Mouse (Mus musculus): ENCODE data around the gene Slc1a5. TPM values are rescaled to one million over a fixed set of nuclear protein-coding genes. Genes with fewer than 3 reads are reported as not detected.

Gene Slc1a5
- 73.2 and 79.5 TPM in 2 replicates for total RNA-seq (2015)
- total RNA-seq (2017), result 39.1 and 48.3 TPM in 2 replicates

DNA sequence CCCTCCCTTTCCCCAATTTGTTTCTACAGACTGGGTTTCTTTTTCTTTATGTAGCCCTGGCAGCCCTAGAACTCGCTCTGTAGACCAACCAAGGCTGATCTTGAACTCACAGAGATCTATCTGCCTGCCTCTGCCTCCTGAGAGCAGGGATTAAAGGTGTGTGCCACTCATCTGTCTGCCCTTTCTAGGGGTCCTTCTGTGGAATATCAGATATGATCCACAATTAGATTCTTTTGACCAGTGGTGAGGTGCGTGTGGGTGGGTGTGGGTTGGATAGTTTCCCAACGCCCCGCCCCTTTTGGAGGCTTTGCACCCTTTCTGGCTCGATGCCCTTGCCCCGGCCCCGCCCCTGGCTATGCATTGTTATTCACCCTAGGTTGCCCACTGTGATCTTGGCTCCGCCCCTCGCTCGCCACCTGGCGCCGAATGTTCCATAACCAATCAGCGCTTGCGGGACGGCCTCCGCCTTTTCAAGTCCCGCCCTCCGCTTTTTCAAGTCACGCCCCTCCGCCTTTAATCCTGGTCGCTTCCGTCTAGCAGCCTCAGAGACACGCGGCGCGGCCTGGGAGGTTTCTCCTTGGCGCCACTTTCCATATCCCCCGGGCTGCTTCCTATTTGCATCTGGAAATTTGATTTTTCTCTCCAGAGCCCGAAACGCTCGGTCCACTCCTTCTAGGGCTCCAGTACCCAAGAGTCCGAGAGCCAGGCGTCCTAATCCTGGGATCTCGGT is at the start of gene Slc1a5:
Gene Slc1a5 (plus strand): TSS at position 516 of the 730 bp plus-strand sequence.
- ATAC-seq (replicated peaks; ENCODE audit: poor library complexity), result peak; percentile 81

DNA sequence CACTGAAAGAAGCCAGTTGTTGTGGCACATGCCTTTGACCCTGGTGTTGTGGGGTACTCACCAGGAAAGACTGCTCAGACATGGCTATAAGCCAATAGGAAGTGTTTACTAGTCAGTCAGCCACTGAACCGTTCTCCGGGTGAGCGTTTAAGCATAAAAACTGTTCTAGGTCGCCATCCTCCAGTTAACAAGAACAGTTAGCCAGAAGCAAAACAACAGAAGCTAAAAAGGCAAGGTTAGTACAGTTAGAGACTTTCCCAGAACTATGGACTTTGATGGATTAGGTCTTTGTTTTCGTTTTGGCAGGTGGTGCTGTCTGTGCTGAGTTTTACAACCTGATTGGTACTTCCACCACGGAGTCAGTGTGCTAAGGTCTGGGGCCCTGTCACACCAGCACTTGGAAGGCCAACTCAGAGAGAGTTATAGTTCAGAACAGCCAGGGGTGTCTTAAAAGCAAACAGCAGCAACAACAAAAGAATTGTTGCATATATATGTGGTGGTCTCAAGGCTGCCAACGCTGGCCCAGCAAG is 49.2 kb upstream of the Slc1a5 start:
- ATAC-seq (replicated peaks; ENCODE audit: poor library complexity), result no peak

DNA sequence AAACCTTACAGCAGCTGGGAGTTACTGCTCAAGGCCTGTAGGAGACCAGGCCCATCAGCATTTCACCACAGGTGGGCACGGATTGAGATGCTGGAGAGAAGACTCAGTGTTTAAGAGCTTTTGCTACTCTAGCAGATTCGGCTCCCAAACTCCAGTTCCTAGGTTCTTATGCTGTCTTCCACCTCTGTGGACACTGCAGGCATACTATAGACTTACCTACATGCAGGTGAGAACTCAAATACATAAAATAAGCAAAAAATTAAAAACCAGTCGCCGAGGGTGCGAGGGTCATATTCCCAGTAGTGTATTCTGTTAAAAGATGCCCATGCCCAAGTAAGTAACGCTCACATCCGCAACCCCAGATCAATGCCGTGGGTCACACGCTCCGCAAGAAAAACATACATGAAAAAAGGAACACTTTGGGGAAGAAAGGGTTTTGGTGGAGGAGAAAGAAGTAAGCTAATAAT is 43.5 kb upstream of the Slc1a5 start:
- no peak for ATAC-seq (replicated peaks; ENCODE audit: poor library complexity)

DNA sequence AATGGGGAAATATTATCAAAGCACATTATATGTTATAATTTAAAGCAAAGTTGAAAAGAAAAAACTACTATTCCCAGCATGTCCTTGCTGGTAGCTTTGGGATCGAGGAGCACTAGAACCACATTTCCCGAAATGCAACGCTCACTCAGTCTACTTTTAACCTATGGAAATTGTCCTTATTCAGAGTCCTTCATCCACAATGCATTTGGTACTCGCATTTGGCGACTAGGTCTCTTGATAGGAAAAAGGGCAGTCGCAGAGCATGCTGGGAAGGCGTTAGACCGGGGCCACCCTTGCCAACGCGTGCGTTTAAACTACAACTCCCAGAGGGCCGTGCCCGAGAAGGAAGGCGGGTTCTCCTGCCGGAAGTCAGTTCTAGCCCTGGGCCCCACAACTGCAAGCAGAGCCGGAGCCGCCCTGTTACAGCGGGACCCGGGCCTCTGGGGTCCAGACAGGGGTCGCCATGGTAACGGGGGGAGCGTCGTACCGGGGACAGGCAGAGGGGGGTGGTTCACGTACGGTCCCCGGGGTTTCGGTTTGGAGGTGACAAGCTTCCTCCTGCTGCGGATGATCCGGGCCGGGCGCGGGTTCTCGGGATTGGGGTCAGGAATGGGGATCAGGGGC is 43.0 kb upstream of the Slc1a5 start, which contains the start of gene Ap2s1:
Gene Ap2s1 (plus strand): TSS at position 338 of the 624 bp plus-strand sequence.
- ATAC-seq (replicated peaks; ENCODE audit: poor library complexity), result peak; percentile 98

DNA sequence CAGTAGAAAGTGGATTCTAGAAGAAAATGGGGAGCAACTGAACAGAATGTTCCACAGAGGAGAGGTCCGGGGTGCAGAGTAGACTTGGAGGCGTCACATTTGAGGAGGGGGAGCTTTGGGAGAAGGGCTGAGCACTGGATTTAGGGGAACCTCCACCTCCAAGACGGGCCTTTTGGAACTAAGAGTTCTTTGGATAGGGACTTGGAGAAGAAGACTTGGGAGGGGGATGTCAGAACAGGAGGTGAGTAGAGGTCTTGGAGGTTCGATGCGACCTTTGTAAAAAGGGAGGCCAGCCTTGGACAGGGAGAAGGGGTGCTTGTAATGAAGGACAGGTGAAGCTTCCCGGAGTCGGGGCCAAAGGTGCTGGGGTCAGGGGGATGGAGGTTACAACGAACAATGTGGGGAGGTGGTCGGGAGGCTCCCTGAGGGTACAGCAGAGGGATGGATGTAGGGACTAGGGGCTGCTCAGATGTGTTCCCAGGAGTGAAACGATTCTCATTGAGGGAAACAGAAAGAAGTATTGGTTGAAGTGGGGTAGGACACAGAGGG is 42.0 kb upstream of the Slc1a5 start:
- ATAC-seq (replicated peaks; ENCODE audit: poor library complexity), result no peak

DNA sequence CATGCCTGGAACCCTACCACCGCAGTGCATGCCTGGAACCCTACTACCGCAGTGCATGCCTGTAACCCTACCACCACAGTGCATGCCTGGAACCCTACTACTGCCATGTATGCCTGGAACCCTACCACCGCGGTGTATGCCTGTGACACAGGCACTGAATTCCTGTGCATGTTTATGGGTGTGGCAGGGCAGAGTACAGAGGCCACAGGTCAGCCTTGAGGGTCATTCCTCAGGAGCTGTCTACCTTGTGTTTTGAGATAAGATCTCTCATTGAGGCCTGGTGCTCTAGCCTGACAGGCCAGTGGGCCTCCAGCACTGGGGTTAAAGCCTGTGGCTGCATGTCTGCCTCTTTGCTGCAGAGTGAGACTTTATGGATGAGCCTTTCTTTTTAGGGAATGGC is 35.8 kb upstream of the Slc1a5 start:
- no peak for ATAC-seq (replicated peaks; ENCODE audit: poor library complexity)

DNA sequence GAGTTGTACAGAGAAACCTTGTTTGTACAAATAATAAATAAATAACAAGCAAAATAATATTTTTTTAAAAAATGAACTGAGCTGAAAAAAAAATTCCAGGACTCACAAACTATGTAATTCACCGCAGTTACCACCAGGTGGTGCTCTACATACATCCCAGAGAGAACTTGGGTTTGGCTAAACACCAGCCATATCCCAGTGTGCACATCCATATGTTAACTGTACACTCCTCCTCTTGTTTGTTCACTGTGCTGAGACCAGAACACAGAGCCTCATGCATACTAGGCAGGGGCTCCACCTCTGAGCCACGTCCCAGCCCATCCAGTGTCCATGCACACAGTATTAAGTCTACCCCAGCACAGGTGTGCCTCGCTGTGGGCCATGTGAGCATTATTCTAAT is 35.0 kb upstream of the Slc1a5 start:
- peak; percentile 85 for ATAC-seq (replicated peaks; ENCODE audit: poor library complexity)

DNA sequence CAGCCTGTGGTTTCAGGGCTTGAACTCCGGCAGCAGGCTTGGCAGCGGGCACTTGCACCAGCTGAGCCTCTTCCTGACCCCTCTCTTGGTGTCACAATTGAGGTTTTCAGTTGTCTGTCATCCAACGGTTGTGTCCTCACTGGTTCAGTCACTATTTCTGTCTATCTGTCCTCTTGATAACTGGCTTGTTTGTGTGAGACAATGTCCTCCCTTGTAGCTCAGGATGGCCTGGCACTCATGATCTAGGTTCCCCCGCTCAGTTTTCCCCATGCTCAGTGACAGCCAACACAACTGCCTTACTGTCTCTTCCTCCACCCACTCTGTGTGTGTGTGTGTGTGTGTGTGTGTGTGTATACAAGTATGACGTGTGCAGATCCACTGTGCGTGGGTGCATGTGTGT is 33.5 kb upstream of the Slc1a5 start:
- no peak for ATAC-seq (replicated peaks; ENCODE audit: poor library complexity)

DNA sequence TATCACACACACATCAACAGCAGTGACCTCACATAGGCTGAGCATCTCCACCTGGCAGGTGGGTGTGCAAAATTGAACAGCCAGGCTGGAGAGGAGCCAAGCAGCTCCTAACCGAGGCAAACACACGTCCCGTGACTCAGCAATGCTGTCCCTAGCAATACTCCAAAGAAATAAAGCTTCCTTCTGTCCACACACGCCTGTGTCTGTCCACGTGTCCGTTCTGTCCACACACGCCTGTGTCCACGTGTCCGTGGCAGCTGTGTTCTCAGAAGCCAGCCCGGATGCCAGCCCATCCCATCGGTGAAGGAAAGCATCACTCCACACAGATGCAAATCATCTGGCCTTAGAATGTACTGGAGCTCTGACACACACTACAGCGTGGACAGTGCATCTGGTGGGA is 29.1 kb upstream of the Slc1a5 start:
- no peak for ATAC-seq (replicated peaks; ENCODE audit: poor library complexity)

DNA sequence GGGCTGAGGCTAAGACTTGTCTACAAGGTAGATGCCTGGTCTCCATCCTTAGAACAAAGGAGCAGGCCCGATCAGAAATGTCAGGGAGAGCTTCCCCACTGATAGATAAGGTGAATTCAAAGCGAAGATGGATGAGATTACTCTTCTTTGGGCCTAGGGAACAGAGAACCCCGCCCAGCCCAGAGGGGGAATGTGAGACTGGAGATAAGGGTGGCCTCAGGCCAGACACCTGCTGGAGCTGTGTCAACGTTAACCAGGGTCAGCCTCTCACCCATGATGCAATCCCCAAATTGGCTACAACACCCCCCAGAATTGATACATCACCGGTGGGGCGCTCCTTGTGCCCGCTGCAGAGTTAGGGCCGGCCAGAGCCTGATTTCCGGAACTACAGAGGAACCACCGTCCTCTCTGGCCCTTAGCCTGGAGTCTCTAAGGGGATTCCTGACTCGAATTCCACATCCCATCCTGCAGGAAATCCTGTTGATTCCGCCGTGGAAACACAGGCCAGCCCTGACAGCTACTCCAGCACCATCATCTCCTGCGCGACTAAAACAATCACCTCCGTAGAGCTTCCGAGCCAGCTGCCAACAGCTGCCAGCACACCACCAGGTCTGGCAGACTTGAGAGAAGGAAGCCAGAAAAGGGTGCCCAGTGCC is 25.6 kb upstream of the Slc1a5 start:
- peak; percentile 44 for ATAC-seq (replicated peaks; ENCODE audit: poor library complexity)

DNA sequence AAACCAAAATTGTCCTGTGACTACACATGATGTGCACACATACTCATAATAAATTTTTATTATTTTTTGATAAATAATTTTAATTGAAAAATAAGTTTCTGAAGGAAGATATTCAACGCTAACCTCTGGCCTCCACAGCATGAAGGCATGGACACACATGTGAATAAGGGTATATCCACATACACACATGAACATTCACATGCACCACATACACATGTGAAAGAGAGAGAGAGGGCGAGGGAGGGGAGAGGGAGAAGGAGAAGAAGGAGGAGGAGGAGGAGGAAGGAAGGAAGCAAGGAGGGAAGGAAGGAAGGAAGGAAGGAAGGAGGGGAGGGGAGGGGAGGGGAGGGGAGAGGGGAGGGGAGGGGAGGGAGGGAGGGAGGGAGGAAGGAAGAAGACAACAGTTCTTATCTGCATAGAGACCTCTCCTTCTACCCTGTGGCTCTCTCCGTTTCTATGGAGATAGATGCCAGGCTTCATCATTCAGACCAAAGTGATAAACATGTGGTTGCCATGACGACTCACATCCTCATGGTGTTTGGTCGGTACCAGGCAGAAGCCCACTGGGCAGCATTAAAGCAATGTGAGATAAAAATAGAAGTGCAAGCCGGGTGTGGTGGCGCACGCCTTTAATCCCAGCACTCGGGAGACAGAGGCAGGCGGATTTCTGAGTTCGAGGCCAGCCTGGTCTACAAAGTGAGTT is 22.1 kb upstream of the Slc1a5 start:
- no peak for ATAC-seq (replicated peaks; ENCODE audit: poor library complexity)

DNA sequence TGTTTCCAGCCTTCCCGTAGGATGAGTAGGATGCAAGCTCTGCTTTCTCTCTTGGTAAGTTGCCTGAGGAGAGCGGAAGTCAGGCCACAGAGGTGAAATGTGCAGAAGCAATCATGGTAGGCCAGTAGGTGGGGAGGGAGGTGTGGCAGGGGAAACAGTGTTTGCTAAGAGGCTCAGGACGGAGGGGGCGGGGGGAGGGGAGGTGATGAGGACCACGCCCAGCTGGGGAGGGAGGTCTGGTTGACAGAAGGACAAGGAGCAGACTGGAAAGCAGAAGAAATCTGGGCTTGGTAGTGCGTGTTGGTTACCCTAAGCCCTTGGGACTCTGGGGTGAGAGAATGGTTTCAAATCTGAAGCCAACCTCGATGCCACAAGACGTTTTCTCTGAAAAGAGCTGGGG is 20.8 kb upstream of the Slc1a5 start:
- ATAC-seq (replicated peaks; ENCODE audit: poor library complexity), result peak; percentile 63

DNA sequence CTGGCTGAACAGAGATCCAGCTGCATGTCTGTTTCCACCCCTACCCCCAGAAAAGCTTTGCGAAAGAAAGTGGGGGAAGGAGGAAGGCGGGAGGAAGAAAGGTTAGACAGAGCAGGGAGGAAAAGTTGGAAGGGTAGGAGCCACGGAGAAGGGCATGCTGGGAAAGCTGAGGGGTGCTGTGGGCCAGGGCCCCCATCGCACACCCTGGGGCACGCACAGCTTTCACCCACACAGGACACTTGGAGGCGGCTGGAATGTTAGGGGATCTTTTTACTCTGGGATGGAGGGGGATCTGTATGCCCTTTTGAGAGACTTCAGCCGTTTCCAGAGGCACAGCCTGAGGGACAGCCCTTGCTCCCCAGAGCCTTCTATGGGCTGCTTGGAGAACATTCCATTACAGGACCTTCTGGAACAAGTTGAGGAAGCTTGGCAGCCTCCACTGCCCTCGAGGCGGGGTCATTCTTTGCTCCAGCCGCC is 20.1 kb upstream of the Slc1a5 start:
- ATAC-seq (replicated peaks; ENCODE audit: poor library complexity), result no peak

DNA sequence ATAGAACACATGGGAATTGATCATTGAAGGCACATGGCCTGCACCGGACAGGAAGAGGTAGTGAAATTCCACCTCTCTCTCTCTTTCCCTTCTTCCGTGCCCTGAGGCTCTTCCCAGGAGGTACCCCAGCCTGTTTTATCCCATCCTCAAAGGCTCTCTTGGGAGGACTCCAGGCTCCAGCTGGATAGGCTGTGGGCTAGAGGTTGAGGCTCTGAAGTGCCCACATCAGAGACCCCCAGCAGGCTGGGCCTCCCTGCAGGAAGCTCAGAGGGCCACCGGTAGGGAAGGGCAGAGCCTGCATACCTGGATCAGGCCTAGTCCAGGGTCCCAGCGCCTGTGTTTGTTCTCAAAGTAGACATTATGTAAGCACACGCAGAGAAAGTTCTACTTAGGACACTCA is 19.5 kb upstream of the Slc1a5 start:
- no peak for ATAC-seq (replicated peaks; ENCODE audit: poor library complexity)

DNA sequence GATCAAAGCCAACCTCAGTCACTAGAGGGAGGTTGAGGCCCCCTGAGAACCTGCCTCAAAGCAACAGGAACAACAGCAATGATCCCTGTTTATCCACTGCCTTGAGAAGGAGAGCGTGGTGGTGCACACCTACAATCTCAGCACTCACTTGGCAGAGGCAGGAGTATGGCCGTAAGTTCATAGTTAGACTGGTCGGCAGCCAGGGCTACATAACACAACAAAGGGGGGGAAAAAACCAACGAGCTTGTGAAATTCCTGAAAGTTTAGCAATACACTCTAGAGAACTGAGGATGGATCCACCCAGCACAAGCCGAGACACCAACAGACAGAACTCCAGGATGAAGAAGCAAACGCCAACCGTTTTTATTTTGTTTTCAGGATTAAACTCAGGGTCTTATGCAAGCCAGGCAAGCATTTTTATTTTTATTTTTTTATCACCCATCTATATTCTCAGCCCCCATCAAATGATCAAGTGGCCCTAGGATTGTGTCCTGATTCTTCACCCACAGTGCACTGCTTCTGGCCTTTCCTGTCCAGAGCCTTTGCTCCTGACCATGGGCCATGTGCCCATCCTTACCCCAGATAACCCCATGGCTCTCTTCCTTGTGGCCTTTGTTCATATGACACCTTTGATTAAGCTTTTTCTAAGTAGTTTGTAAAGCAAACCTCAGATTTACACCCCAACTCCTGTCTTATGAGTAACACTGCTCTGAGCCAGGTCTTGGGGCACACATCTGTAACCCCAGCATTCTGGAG is 17.5 kb upstream of the Slc1a5 start:
- ATAC-seq (replicated peaks; ENCODE audit: poor library complexity), result no peak

DNA sequence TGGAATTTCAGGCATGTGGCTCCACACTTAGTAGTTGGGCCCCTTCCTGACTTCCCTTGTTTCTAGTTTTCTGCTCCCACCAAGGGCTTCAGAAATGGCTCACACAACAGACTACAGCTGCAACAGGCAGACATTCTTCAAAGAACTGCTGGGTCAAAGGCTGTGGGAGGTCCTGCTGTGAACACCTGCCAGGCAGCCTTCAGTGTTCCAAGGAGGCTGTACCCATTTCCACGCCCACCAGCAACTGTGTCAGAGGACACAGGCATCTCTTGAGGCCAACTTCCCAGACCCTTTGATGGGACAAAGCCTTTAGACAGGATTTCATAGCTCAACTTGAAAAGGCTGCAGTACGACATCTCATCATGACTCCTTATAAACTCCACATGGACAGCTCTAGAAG is 14.7 kb upstream of the Slc1a5 start:
- no peak for ATAC-seq (replicated peaks; ENCODE audit: poor library complexity)

DNA sequence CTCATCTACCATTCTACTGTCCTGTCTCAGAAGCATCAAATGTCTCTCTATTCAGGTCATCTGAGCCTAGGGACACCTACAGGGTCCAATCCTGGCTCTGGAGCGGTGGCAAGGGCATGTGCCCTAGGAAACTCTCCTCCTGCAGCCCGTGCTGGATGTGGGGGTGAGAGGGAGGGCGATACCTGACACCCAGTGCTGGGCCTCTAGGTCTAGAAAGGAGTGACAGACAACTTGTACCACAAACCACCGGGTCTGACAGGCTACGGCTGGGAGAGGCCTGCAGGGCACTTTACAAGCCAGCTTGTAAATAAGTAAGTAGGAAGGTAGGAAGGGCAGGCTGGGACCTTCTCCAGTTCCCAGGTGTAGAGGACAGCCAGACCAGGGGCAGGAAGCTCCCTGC is 5.3 kb upstream of the Slc1a5 start:
- ATAC-seq (replicated peaks; ENCODE audit: poor library complexity), result no peak

DNA sequence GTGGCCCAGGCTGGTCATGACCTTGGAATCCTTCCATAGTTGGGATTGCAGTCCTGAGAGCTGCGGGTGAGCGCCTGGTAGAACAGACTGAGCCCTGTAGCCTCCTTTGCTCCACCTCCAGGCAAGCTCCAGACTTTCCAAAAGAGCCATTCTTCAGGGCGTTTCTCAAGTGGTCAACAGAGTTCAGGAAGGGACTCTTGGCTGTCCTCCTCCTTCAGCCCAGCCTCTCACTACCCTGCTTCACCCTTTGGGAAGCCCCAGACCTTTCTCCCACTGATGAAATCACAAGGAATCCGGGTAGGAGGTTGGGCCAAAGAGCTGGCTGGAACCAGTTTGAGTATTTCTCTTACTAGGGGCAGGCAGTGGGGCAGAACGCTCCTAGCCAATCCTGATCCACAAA is 1.1 kb upstream of the Slc1a5 start:
- no peak for ATAC-seq (replicated peaks; ENCODE audit: poor library complexity)

DNA sequence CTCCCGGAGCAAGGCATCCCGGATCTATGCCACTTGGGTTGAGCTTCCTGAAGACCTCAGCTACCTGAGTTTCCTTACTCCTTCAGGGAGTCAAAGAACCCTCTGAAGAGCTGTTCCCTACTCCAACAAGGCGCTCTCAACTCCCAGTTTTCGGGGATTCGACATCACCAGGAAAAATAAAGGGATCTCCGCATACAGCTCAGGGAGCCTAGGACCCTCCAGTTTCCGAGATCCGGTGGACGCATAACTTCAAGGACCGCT is 345 bp downstream of the Slc1a5 start:
- no peak; the same call in 1 of the 2 replicates for ATAC-seq (replicated peaks; ENCODE audit: poor library complexity)

Measured in megakaryocyte progenitor cell, adult 5-6 weeks (primary cell).